Mouse (Mus musculus) thymus, postnatal 36 days (tissue): Measurements from ENCODE around the gene Tshr.
"Not testable (repeated sequence)": the region's sequence is repeated elsewhere in the genome, so short reads cannot be mapped to it uniquely, and the experiment has no call there.

ENCODE experiments used
- DNase-seq, 2 experiments: peaks; one replicate each; pipeline ENCODE4 v3.0.0; 2022; ENCODE audit warnings: mixed read lengths in 2 of 2

Gene Tshr

GRCm38 (mm10) chr12:91500475-91500874 is 116.1 kb downstream of the Tshr start:
- DNase-seq: no peak

DNA sequence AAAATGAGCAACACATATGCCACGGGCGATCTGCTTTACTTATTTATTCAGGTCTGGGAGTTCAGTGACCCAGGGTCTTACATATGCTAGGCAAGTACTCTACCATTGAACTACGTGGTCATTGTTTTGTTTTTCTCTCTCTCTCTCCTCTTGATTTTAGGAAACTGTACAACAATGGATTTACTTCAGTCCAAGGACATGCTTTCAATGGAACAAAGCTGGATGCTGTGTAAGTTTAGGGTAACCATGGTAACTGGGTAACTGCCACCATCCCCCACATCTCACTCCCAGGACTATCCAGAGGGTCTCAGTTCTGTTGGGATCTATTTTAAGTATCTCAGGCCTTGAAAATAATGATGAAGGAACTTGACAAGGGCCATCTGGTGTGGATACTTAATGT is 127.4 kb downstream of the Tshr start:
- no peak for DNase-seq

- DNase-seq: no peak
Observed at GRCm38 (mm10) chr12:91513980-91514379, 129.6 kb downstream of the Tshr start.

- no peak for DNase-seq
Observed at GRCm38 (mm10) chr12:91517808-91518207, 133.4 kb downstream of the Tshr start.

DNA sequence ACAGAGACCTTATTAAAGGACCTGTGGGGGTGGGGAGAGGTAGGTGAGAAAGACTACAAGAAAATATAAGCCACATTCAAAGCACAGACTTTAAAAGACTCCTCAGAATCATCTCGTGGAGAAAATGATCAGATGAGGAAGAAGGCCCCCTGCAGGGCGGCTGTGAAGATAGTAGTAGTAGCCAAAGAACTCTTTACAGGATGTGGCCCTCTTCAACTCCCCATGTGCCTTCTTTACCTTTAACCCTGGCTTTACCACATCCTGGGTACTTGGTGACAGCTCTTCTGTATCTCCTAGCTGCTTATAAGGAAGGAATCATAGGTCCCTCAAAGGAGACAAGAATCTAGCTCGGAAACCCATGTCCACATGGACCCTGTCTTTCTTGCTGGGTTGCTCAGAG is 139.3 kb downstream of the Tshr start:
- DNase-seq: peak; percentile 4 to 9

DNA sequence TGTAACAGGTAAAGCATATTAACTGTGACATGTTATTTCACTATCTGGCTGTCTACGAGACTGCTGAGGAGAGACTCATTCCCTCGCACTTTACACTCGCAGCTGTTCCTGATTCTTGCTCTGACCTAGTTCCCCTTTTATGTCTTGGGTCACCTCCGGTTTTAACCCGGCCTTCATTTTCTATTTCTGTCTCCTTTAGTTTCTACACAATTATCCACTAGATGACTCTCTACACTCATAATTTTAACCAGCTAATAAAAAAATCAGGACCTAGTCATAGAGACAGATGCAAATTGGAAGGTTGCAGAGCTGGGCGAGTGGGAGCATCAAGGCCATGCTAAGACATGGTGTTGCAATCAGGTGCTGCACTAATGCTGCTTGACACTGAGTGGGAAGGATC is 150.2 kb downstream of the Tshr start:
- DNase-seq: no peak

- no peak for DNase-seq
Observed at GRCm38 (mm10) chr12:91540202-91540601, 155.8 kb downstream of the Tshr start.

GRCm38 (mm10) chr12:91549471-91549870 is 165.1 kb downstream of the Tshr start:
- no peak for DNase-seq

GRCm38 (mm10) chr12:91551773-91552526 is 167.6 kb downstream of the Tshr start:
- DNase-seq: no peak

DNA sequence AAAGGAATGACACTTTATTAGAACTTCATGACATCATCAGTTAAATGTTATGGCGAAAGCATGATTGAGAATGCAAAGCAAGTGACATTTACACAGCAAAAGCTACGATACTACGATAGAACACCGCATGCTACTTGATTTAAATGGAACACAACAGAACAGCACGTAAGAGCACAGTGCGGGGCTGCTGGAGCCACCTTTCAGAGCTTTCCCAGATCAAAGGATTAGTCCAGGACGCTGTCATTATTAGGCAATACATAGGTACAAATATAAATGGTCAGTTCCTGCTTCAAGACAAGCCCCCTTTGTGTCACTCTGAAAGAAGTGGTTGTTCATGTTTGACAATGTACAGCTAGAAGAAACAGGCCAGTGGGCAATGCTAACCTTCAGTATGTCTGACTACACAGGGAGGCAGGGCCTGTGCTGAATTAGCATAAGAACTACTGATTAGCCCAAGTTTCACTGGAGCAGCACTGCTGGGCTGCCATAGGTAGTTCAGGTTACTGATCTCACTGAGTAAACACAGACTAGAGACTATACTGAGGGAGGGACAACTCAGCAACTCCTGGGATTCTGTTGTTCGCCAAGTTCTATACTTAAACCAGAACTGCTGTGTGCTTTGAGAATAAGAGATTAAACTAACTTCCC is 173.1 kb downstream of the Tshr start:
- DNase-seq: not testable (repeated sequence)

- DNase-seq: not testable (repeated sequence)
Observed at GRCm38 (mm10) chr12:91558152-91558551, 173.8 kb downstream of the Tshr start.

DNA sequence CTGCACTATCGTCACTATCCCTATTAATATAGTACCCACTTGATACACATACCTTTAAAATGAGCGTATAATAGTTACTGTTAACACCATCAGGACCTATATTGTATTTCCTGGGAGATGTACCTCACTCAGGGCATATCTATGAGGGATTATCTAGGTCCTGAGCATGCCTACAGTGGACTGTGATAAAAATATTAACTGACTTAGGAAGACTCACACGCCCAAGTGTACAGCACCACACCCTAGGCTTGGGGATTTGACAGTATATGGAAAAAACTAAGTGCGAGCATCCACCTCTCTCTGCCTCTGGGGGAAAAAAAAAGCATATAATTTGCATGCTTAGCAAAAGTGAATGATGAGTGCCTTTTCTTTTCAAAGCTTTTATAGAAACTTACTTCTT is 182.8 kb downstream of the Tshr start:
- no peak for DNase-seq

- DNase-seq: no peak
Observed at GRCm38 (mm10) chr12:91569255-91569654, 184.9 kb downstream of the Tshr start.

DNA sequence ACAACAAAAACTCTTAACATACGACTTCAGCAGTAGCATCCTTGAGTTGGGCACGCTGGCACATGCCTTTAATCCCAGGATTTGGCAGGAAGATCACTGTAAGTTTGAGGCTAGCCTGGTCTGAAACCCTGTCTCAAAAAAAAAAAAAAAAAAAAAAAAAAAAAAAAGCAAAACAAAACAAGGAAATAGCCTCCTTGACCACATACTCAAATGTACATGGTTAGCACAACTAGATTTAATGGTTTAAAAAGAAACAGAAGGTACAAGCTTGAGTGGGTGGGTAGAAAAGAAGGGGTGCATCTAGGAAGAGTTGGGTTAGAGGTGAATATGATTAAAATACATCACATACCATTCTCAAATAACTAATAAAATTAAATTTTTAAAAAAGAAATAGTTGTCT is 187.3 kb downstream of the Tshr start:
- DNase-seq: no peak

- DNase-seq: no peak
Observed at GRCm38 (mm10) chr12:91579665-91580064, 195.3 kb downstream of the Tshr start.

- DNase-seq: no peak
Observed at GRCm38 (mm10) chr12:91581204-91582070, 197.1 kb downstream of the Tshr start.

DNA sequence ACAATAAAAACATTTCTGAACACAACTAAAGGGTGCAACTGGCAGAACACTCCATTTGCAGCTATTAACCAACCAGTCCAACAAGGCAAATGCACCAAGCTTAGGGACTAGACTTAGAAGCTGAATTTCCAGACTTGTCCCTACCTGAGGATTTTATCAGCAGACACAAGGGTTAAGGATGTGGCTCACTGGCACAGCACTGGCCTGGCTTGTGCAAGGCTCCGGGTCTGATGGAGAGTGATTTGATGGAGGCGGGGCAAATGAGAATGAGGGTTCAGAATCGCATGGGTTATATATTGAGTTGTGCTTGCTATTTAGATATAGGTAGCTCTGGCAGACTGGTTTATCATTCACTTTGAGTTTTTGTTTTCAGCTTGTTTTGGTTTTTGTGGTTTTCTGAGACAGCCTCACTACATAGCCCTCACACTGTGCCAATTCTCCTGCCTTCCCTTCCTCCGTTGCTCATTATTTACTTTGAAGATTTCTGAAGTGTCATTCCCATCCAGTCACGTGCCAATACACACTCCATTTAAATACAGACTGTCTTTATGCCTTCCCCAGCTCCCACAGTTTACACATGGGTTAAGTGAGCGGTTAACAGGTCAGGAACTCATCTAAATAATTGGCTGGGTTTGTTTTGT is 198.1 kb downstream of the Tshr start:
- DNase-seq: no peak

DNA sequence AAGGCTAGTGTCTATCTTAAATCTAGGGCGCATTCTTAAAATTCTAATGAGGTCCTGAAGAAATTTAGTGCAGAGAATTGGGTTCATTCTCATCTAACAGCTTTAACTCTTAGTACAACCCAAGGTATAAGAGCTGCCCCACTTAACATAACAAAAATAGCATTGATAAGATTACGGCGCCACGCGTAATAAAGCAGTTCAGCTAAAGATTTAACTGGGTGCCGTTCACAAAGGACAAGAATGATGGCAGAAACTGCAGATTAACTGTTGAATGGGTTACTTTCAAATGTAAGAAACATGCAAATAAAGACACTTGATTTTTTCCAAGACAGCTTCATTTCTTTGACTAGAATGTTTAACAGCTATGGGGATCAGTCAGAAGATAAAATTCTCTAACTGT is 199.0 kb downstream of the Tshr start:
- DNase-seq: no peak

DNA sequence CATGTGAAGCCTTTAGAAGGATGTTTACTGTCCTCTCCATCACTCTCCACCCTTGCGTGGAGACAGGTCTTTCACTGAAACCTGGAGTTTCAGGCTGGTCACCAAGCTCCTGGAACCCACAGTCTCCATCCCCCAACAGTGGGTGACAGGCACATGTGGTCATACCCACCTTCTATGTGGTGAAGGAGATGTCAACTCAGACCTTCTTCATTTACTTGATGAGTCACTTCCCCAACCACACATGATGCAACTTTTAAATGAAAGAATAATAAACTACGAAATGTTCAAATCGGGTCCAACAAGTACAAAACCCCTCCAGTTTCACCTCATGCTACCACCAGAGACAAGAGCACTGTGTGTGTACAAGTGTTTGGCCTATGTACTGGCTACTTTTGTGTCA is 200.8 kb downstream of the Tshr start:
- DNase-seq: no peak

DNA sequence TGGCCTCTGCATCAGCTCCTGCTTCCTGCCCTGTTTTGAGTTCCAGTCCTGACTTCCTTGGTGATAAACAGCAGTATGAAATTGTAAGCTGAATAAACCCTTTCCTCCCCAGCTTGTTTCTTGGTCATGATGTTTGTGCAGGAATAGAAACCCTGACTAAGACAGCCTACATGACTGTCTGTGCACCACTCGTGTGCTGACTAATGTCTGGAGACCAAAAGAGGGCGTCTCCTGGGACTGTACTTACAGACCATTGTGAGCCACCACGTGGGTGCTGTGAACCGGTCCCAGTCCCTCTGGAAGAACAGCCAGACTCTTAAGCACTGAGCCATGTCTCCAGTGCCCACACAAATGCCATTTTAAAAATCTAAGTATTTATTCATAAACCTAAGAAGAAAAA is 201.5 kb downstream of the Tshr start:
- not testable (repeated sequence) for DNase-seq

DNA sequence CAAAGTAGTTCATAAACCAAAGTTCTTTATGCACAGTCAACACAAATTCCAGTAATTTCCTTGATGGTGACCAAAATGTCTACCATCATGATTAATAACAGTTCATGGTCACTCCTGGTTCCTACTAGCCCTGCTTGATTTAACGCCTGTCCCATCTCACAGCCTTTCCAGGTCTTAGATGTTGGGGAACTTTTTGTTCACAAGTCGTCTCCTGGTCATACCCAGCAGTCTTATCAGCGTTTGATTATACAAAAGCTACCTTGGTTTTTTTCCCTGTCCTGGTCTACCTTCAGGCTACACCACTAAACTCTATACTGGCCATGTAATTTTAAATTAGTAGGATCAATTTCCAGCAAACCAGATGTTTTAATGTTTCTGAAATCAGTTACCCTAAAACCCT is 202.7 kb downstream of the Tshr start:
- DNase-seq: no peak

GRCm38 (mm10) chr12:91587491-91588033 is 203.2 kb downstream of the Tshr start:
- no peak for DNase-seq

DNA sequence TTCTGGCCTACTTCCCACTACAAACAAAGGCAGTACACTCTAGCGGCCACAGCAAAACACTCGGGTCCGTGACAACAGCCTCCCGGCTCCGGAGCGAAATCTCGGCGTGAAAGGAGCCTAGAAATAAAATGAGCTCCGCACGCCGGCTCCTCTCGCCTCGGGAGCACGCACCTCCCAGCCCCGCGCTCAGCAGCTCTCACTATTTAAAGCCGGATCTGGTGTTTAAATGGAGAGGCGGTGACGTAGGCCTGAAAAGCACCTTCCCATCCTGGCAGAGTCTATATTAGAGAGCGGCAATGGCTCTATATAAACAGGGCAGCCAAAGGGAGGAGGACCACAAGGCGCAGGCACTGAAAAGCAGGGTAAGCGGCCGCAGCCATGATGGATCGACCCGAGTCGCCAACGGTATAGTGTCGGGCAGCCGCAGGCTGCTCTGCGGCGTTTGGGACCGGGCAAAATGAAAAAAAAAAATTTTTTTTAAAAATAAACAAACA is 203.9 kb downstream of the Tshr start:
- DNase-seq: peak; percentile 90
